Mouse (Mus musculus): ENCODE results near the gene Inppl1. TPM values are rescaled to one million over a fixed set of nuclear protein-coding genes. Genes with fewer than 3 reads are reported as not detected.
A peak's percentile ranks its signal among the peaks of the same experiment; 100 is the strongest.

Inppl1 gene
- polyA plus RNA-seq, 1 experiment from 2014 or later: 33.6 TPM

DNA sequence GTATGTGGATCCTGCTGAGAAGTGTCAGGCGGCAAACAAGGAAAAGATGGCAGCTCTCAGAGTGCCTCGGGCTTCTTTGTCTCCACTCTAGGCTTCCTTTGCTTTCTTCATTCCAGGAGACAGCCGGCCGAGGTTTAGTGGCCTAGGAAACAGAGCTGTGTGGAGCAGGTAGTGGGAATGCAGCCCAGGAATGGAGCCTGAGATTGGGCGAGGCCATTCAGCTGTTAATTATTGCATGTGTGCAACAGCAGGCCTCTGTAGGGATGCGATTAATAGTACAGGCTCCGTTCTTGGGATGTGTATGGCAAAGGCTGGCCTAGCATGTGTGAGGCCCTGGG, 31.1 kb upstream of the Inppl1 start:
- H3K27me3 ChIP-seq (ENCODE audit: control insufficient read depth, insufficient read depth, low read length): no peaks in the 10 kb centered on the region
- no peak overlapping the region for H3K4me2 ChIP-seq
- ATAC-seq (replicated peaks; ENCODE audit: insufficient number of reproducible peaks, low FRiP score, low TSS enrichment): no peak
- H3K4me1 ChIP-seq (ENCODE audit: control insufficient read depth, insufficient read depth, low read length): peaks cover 3% of the 10 kb centered on the region; the same call in 1 of the 2 replicates
- H3K36me3 ChIP-seq (ENCODE audit: control insufficient read depth, insufficient read depth, low read length): no peaks in the 10 kb centered on the region
- no peaks in the 10 kb centered on the region for H3K9me3 ChIP-seq (replicated peaks; ENCODE audit: control insufficient read depth, low read length)
- H3K9ac ChIP-seq (ENCODE audit: low read depth, low read length): no peak overlapping the region
- no peak overlapping the region for H3K4me3 ChIP-seq (ENCODE audit: low read depth, low read length)
- H3K27ac ChIP-seq (ENCODE audit: low read depth, low read length): 0 out of 2 replicates have a peak overlapping the region, but pooled peaks have one; percentile 1
- 67% methylated on average over 7 of the region's 7 CpGs for WGBS (ENCODE audit: insufficient replicate concordance)

DNA sequence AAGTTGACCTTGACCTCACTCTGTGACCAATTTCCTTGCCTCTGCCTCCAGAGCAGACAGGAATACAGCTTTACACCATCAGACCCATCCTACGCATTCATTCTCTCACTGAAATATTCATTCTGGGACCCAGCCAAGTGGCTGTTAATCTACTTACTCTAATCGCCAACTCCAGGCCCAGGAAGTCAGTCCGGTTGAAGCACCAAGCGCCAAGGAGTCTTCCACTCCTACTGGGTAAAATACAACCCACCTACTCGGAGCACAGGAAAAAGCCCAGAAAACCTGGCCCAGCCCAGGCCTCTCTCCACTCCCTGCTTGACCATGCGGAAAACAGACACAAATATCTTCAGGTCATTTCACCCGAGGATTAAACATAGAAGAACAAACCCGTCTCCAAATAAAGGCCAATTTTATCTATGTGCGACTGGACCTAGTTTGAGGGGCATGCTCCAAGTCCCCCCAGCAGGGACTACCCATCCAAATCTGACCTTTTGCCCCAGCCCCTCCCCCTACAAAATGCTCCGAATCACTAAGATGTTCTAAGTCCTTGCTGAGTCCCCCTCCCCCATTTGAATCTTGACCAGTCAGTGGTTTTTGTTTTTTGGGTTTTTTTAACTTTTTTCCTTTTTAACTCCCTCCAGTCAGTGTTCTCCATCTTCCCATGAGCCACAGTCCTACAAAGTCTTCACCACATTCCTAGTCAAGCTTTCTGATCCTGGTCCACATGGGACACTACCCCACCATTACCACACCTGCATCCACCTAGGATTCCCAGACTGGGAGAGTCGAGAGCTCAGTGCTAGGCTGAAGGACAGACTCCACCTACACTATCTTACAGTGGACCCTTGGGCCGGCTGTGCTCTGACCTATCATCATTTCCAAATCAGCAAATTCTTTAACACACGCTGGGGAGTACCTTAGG, 30.5 kb upstream of the Inppl1 start:
- peak; percentile 32; the same call in 1 of the 2 replicates for ATAC-seq (replicated peaks; ENCODE audit: insufficient number of reproducible peaks, low FRiP score, low TSS enrichment)
- H3K27me3 ChIP-seq (ENCODE audit: control insufficient read depth, insufficient read depth, low read length): no peaks in the 10 kb centered on the region
- H3K4me2 ChIP-seq: no peak overlapping the region
- H3K27ac ChIP-seq (ENCODE audit: low read depth, low read length): 0 out of 2 replicates have a peak overlapping the region, but pooled peaks have one; percentile 1
- peaks cover 3% of the 10 kb centered on the region; the same call in 1 of the 2 replicates for H3K4me1 ChIP-seq (ENCODE audit: control insufficient read depth, insufficient read depth, low read length)
- WGBS (ENCODE audit: insufficient replicate concordance): 69% methylated on average over 13 of the region's 13 CpGs
- no peaks in the 10 kb centered on the region for H3K9me3 ChIP-seq (replicated peaks; ENCODE audit: control insufficient read depth, low read length)
- H3K9ac ChIP-seq (ENCODE audit: low read depth, low read length): no peak overlapping the region
- no peak overlapping the region for H3K4me3 ChIP-seq (ENCODE audit: low read depth, low read length)
- H3K36me3 ChIP-seq (ENCODE audit: control insufficient read depth, insufficient read depth, low read length): no peaks in the 10 kb centered on the region

GRCm38 (mm10) chr7:101867482-101867881, 29.5 kb upstream of the Inppl1 start:
- H3K4me2 ChIP-seq: no peak overlapping the region
- no peaks in the 10 kb centered on the region for H3K36me3 ChIP-seq (ENCODE audit: control insufficient read depth, insufficient read depth, low read length)
- no peak overlapping the region for H3K27ac ChIP-seq (ENCODE audit: low read depth, low read length)
- H3K9ac ChIP-seq (ENCODE audit: low read depth, low read length): no peak overlapping the region
- H3K4me3 ChIP-seq (ENCODE audit: low read depth, low read length): no peak overlapping the region
- WGBS (ENCODE audit: insufficient replicate concordance): 92% methylated on average over 4 of the region's 4 CpGs
- H3K4me1 ChIP-seq (ENCODE audit: control insufficient read depth, insufficient read depth, low read length): peaks cover 3% of the 10 kb centered on the region; the same call in 1 of the 2 replicates
- no peaks in the 10 kb centered on the region for H3K27me3 ChIP-seq (ENCODE audit: control insufficient read depth, insufficient read depth, low read length)
- no peaks in the 10 kb centered on the region for H3K9me3 ChIP-seq (replicated peaks; ENCODE audit: control insufficient read depth, low read length)
- ATAC-seq (replicated peaks; ENCODE audit: insufficient number of reproducible peaks, low FRiP score, low TSS enrichment): no peak

- WGBS (ENCODE audit: insufficient replicate concordance): 75% methylated on average over 11 of the region's 11 CpGs
- H3K9me3 ChIP-seq (replicated peaks; ENCODE audit: control insufficient read depth, low read length): no peaks in the 10 kb centered on the region
- no peak overlapping the region for H3K9ac ChIP-seq (ENCODE audit: low read depth, low read length)
- H3K36me3 ChIP-seq (ENCODE audit: control insufficient read depth, insufficient read depth, low read length): no peaks in the 10 kb centered on the region
- peaks cover 3% of the 10 kb centered on the region; the same call in 1 of the 2 replicates for H3K4me1 ChIP-seq (ENCODE audit: control insufficient read depth, insufficient read depth, low read length)
- H3K4me3 ChIP-seq (ENCODE audit: low read depth, low read length): no peak overlapping the region
- H3K27ac ChIP-seq (ENCODE audit: low read depth, low read length): no peak overlapping the region
- H3K27me3 ChIP-seq (ENCODE audit: control insufficient read depth, insufficient read depth, low read length): no peaks in the 10 kb centered on the region
- ATAC-seq (replicated peaks; ENCODE audit: insufficient number of reproducible peaks, low FRiP score, low TSS enrichment): no peak
- no peak overlapping the region for H3K4me2 ChIP-seq
Measured at GRCm38 (mm10) chr7:101866491-101867265, 28.6 kb upstream of the Inppl1 start.

GRCm38 (mm10) chr7:101863415-101863814, 25.4 kb upstream of the Inppl1 start, which contains the start of gene Anapc15:
Gene Anapc15, plus strand, starts transcription at chr7:101863715.
- ATAC-seq (replicated peaks; ENCODE audit: insufficient number of reproducible peaks, low FRiP score, low TSS enrichment): no peak
- Histone ChIP-seq H3K4me1 (ENCODE audit: control insufficient read depth, insufficient read depth, low read length) (no peaks in the 10 kb centered on the region), H3K9me3 (replicated peaks; ENCODE audit: control insufficient read depth, low read length) (no peaks in the 10 kb centered on the region), H3K27ac (ENCODE audit: low read depth, low read length) (no peak within 1 kb of the TSS), H3K4me2 (no peak within 1 kb of the TSS), H3K27me3 (ENCODE audit: control insufficient read depth, insufficient read depth, low read length) (no peaks in the 10 kb centered on the region), H3K36me3 (ENCODE audit: control insufficient read depth, insufficient read depth, low read length) (no peaks in the 10 kb centered on the region), H3K9ac (ENCODE audit: low read depth, low read length) (no peak within 1 kb of the TSS), H3K4me3 (ENCODE audit: low read depth, low read length) (no peak within 1 kb of the TSS)
- 64% methylated on average over 3 of the region's 3 CpGs for WGBS (ENCODE audit: insufficient replicate concordance)

DNA sequence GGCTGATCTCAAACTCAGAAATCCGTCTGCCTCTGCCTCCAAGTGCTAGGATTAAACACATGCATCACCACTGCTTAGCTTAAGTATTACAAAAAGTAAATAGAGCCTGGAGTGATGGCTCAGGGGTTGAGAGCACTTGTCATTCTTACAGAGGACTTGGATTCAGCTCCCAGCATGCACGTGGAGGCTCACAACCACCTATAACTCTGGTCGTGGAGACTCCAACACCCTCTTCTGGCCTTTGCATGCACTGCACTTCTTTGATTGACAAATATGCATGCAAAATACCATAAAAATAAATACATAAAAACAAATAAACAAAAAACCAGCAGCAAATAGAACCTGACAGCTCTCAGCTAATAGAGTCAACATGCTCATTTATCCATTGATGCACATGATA, 24.3 kb upstream of the Inppl1 start:
- Histone ChIP-seq H3K9me3 (replicated peaks; ENCODE audit: control insufficient read depth, low read length) (no peaks in the 10 kb centered on the region), H3K9ac (ENCODE audit: low read depth, low read length) (no peak overlapping the region), H3K4me3 (ENCODE audit: low read depth, low read length) (no peak overlapping the region), H3K4me1 (ENCODE audit: control insufficient read depth, insufficient read depth, low read length) (no peaks in the 10 kb centered on the region), H3K27ac (ENCODE audit: low read depth, low read length) (no peak overlapping the region), H3K4me2 (no peak overlapping the region), H3K27me3 (ENCODE audit: control insufficient read depth, insufficient read depth, low read length) (no peaks in the 10 kb centered on the region), H3K36me3 (ENCODE audit: control insufficient read depth, insufficient read depth, low read length) (no peaks in the 10 kb centered on the region)
- no peak for ATAC-seq (replicated peaks; ENCODE audit: insufficient number of reproducible peaks, low FRiP score, low TSS enrichment)
- WGBS (ENCODE audit: insufficient replicate concordance): 57% methylated on average over 3 of the region's 3 CpGs

DNA sequence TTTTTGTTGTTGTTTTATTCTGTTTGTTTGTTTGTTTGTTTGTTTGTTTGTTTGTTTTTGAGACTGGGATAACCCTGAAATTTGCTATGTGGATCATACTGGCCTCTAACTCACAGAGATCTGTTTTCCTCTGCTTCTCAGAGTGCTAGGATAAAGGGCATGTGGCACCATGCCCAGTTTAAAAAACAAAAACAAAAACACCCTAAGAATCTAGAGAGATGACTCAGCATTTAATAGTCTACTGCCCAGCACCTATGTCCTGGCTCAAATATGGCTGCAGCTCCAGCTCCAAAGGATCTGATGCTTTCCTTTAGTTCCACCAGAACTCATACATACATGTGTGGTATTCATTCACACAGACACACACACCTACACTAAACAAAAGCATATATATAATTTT, 22.9 kb upstream of the Inppl1 start:
- Histone ChIP-seq H3K4me2 (no peak overlapping the region), H3K9me3 (replicated peaks; ENCODE audit: control insufficient read depth, low read length) (no peaks in the 10 kb centered on the region), H3K4me3 (ENCODE audit: low read depth, low read length) (no peak overlapping the region), H3K9ac (ENCODE audit: low read depth, low read length) (no peak overlapping the region), H3K27ac (ENCODE audit: low read depth, low read length) (no peak overlapping the region), H3K36me3 (ENCODE audit: control insufficient read depth, insufficient read depth, low read length) (no peaks in the 10 kb centered on the region), H3K27me3 (ENCODE audit: control insufficient read depth, insufficient read depth, low read length) (no peaks in the 10 kb centered on the region), H3K4me1 (ENCODE audit: control insufficient read depth, insufficient read depth, low read length) (no peaks in the 10 kb centered on the region)
- ATAC-seq (replicated peaks; ENCODE audit: insufficient number of reproducible peaks, low FRiP score, low TSS enrichment): no peak

DNA sequence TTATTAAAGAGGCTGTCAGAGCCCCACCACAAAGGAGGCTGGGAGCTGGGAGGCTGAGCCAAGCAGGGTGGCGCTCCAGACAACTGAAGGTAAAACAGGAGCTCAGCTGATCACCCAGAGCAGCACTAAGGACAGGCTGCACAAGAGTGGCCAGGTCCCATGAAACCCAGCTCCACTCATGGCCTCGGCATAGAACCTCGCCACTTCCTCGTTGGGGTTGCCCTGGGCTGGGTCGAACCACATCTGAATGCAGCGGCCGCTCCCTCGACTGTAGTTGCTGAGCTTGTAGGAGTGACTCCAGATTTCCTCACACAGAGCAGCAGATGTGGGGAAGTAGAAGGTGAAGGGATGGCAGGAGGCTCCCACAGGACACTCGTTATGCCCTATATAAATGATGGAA, 20.3 kb upstream of the Inppl1 start:
- H3K4me3 ChIP-seq (ENCODE audit: low read depth, low read length): no peak overlapping the region
- WGBS (ENCODE audit: insufficient replicate concordance): 86% methylated on average over 9 of the region's 9 CpGs
- no peaks in the 10 kb centered on the region for H3K9me3 ChIP-seq (replicated peaks; ENCODE audit: control insufficient read depth, low read length)
- no peak for ATAC-seq (replicated peaks; ENCODE audit: insufficient number of reproducible peaks, low FRiP score, low TSS enrichment)
- no peak overlapping the region for H3K9ac ChIP-seq (ENCODE audit: low read depth, low read length)
- no peaks in the 10 kb centered on the region for H3K36me3 ChIP-seq (ENCODE audit: control insufficient read depth, insufficient read depth, low read length)
- no peaks in the 10 kb centered on the region for H3K4me1 ChIP-seq (ENCODE audit: control insufficient read depth, insufficient read depth, low read length)
- no peak overlapping the region for H3K27ac ChIP-seq (ENCODE audit: low read depth, low read length)
- no peaks in the 10 kb centered on the region for H3K27me3 ChIP-seq (ENCODE audit: control insufficient read depth, insufficient read depth, low read length)
- H3K4me2 ChIP-seq: no peak overlapping the region

Data from heart, embryonic 11.5 days (tissue).